Mouse (Mus musculus): ENCODE measurements at regions not wholly inside any gene's neighbourhood (a gene's known extent, or its start where the extent isn't known, plus 50 kb on each side); places are given as distances from the start of the nearest gene placed in this dataset.

DNA sequence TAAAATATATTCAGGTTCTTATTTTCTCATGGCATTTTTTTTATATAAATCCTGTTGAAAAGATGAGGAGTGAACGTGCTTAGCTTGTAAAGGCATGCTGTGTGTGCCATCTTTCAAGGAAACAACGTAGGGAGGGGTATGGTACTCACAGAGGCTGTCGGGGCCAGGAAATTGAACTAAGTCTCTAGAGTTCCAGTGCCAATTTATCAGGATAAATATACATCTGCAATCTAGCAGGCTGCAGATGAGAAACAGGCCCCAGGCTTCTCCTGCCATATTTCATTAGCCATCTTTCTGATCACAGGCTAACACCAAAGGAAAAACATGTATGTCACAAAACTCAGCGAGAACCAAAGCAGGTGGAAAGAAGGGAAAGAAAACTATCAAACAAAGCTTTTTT, 954.8 kb upstream of the Flrt2 start:
- no peak for DNase-seq (ENCODE audit: low read depth, low spot score)

DNA sequence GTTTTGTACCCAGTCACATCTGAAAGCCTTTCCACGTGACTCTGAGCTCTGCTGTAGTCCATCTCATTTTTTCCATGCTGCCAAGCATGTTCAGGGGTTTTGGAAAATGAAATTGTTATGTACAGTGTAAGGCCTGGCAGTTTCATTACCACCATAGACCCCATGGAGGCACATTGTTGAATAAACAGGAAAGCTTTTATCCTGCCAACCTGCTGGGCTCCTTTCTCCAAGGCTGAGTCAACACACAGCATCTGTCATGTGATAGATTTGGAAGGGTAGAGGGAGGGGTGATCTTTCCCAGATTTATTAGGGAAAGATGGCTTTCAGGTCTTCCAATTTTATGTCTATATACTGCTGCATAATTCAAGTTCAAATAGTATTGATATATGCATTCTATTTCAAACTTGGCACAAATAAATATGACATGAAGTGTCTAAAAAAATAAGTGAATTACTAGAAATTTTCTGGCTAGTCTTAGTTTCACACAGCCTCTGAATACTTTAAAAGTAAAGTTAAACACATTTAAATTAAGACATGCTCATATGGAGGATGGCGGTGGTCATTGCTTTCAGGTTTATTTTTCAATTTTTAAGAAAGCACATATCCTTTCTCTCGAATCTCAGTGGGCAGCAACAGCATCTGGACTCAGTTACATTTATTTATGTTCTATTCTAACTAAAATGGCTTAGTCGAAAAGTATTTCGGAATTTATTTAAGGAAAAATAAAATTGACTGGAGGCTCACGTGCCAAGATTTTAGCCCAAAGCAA, 942.1 kb upstream of the Flrt2 start:
- DNase-seq (ENCODE audit: low read depth, low spot score), result no peak

DNA sequence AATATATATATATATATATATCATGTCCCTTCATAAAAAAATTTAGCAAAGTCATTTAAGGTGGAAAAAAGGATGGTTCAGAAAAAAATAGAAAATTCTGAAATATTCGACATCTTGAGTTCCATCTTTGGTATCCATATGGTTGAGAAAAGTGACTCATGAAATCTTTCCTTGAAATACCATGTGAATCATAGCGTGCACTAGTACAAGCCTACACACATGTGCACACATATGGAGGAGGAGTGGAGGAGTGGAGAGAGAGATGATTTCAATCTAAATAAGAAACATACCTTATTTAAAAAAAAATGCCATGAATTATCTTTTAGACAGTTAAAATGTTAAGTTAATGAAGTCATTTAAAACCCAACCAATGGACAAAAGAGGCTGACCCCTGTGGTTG, 936.3 kb upstream of the Flrt2 start:
- no peak for DNase-seq (ENCODE audit: low read depth, low spot score)

DNA sequence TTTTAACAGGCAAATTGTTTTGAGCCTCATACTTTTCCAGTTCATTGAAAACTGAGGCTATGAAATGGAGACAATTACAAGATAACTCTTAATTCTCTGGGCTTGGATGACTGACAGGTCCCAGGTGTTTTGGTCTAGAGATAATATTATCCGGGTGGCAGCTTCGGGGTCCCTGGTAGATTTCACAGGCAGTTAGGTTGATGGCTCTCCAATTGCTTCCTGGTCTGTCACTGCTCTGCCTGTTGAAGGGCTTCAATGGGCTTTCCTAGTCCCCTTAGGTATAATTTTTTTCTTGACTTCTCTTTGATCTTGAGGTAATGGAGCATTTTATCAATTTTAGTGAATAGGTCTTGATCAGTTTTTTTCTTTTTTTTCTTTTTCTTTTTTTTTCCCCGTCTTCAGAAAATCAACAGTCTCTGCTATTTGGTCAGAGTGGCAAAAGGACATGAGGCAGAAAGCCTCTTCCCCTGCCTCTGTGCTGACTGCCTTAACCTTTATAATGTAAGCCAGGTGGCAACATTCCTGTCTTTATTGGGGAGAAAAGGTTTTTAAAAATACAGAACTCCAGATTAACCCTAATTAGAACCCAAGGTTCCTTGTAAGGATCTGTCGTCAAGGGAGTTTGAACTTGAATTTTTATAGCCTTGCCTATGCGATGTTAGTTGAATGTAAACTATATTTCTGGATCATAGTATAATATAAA, 896.0 kb upstream of the Flrt2 start:
- no peak for DNase-seq (ENCODE audit: low read depth, low spot score)

DNA sequence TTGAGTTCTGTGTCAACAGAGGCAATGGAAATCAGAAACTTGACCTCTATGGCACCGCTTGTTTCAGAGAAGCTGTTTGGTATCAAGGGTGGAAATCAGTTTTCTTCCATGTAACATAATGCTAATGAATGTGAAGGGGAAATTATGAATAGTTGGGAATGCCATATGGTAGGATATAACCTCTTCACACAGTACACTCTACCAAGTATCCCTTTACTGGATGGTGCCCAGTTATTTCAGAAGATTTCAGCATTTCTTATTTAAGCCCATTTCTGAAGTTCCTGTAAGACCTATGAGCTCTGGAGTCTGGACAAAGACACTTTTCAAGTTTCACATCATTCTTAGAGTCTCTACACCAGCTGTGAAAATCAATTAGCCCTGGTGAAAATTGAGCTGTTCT, 887.3 kb upstream of the Flrt2 start:
- no peak for DNase-seq (ENCODE audit: low read depth, low spot score)

DNA sequence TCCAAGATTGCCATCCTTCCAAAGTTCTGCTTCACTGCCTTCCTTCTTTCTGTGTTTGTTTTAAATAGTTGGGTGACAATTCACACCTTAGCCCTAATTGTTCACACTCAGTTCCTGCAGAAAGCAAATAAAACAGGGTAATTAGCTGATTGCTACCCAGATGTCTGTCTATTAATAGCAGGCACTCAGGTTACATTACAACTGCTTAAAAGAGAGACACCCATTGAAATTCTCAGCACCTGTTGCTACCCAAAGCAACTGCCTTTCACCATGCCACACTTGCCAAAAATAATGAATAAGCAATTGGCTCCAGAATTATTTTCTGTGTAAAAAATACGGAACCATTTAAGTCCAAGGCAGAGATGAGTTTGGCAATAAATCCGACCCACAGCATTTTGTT, 860.6 kb upstream of the Flrt2 start:
- no peak for DNase-seq (ENCODE audit: low read depth, low spot score)

DNA sequence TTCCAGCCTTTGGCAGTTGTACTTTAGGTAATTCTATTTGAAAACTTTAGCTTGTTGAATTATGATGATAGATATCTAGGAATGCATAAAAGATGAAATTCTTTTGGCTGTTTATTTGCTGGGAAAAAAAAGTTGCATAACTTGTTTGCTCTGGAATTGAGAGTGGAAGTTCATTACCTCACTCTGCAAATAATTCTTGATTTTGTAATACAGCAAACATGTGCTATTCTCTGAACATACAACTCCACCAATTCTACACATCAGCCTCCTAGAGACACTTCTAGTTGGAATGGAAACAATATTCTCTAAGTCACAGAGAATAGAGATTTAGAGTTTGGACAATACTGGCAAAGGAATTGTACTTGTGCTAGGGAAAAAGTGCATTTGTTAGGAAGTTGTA, 829.3 kb upstream of the Flrt2 start:
- DNase-seq (ENCODE audit: low read depth, low spot score), result no peak

DNA sequence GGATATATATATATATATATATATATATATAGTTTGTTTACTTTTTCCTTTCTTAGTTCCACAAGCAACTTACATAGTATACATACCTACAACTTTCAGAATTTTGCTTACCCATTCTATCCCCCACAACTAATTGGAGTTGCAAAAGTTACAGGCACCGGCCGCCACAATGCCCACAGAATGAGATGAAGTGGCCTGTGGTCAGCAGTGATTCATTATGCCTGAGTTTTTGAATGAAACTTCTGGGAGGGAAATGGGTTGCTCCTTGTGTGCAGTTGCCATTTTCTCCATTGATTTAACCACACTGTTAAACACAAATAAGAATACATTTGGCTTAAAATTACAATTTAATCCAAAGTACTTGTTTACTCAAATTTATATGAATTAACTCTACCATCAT, 781.2 kb upstream of the Flrt2 start:
- DNase-seq (ENCODE audit: low read depth, low spot score), result no peak

DNA sequence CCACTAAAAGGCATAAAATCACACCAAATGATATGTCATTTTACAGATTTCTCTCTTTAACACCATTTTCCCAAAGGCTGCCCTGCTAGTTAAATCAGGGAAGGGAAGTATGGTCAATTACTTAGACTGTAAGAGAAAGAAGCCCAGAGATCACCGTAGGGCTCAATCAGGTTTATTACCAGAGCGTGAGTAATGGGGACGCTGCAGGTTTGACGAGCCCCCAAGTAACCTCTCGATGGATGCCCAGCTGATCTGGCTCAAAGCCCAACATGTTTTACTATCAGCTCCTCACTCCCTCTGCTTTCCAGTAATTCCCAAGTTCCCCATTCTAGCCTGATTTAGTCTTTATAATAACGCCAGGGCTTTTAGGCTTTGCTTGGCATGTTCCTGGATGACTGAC, 749.0 kb upstream of the Flrt2 start:
- DNase-seq (ENCODE audit: low read depth, low spot score), result no peak

All from ES-CJ7 (cell line).